Mouse (Mus musculus) kidney, adult 2 months (tissue): ENCODE measurements around the gene Mecom. TPM values are rescaled to one million over a fixed set of nuclear protein-coding genes. Genes with fewer than 3 reads are reported as not detected.

Source experiments
- DNase-seq: peaks from one replicate; pipeline ENCODE4 v3.0.0; 2021
- H3K27ac ChIP-seq: fragments of 200-500 bp; 2 replicates; pipeline ENCODE4 v1.5.1; 2012; ENCODE audit warnings: low read depth, low read length, control low read depth, inconsistent platforms; ENCODE audit not compliant: insufficient read depth
- H3K27me3 ChIP-seq: fragments of 200-500 bp; replicated peaks from 2 replicates; pipeline ENCODE4 v1.6.1; 2012; ENCODE audit warnings: mild to moderate bottlenecking, moderate library complexity, low read length, inconsistent platforms; ENCODE audit not compliant: control insufficient read depth, insufficient read depth
- H3K36me3 ChIP-seq: fragments of 200-500 bp; 2 replicates; pipeline ENCODE4 v1.6.1; 2012; ENCODE audit warnings: mild to moderate bottlenecking, moderate library complexity, low read length, inconsistent platforms; ENCODE audit not compliant: control insufficient read depth, insufficient read depth
- H3K4me1 ChIP-seq: fragments of 200-500 bp; 2 replicates; pipeline ENCODE4 v1.6.1; 2011; ENCODE audit warnings: low read length; ENCODE audit not compliant: control insufficient read depth, insufficient read depth
- H3K4me3 ChIP-seq: fragments of 200-500 bp; 2 replicates; pipeline ENCODE4 v1.5.1; 2011; ENCODE audit warnings: mild to moderate bottlenecking, low read depth, low read length, control low read depth; ENCODE audit not compliant: insufficient read depth
- CTCF ChIP-seq: fragments of 200-500 bp; conservative IDR thresholded peaks from 2 replicates; pipeline ENCODE4 v1.5.1; 2011; ENCODE audit warnings: low read depth, mild to moderate bottlenecking, control low read depth, low read length, moderate library complexity, mixed read lengths; ENCODE audit not compliant: insufficient read depth, insufficient read length
- POLR2A ChIP-seq: fragments of 200-500 bp; IDR thresholded peaks from one replicate; pipeline ENCODE4 v1.6.1; 2011; ENCODE audit warnings: low read depth, low read length, control low read depth
- WGBS: fragments of 180-500 bp; shearing (Covaris S2); methylation state at CpG from one replicate; pipeline ENCODE4 v1.1.7; 2018; 5-methylcytosine and 5-hydroxymethylcytosine counted together
- polyA plus RNA-seq: library from polyadenylated mRNA; depleted of rRNA; stranded (reverse); fragments of >200 nt; gene quantifications from 2 replicates; pipeline ENCODE4 v1.2.3, GENCODE M21; 2012

The Mecom gene
- polyA plus RNA-seq, 1 experiment = 12.9 TPM

DNA sequence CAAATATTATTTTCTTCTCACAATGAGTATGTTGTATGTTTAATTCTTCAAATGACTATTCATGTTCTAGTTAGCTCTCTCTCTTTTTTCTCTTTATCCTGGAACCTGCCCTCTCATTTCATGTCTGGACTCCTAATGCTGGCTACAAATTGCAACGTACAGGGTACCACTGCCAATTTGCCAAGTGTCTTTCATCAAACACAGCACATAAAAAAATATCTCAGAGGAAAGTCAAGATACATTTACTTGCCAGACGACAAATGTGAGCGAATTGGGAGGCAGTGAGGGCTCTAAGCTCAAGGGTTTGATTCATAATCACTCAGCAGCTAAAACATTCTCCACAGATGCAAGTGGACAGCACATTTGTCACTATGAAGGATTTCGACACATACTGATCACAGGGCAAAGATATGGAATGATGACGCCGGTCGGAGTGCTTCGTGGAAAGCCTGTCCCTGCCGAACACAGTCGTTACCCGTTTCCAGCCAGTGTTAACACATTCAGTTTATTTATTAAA is 579.3 kb downstream of the Mecom start:
- Histone ChIP-seq H3K4me1 (no peaks in the 10 kb centered on the region), H3K27me3 (no peaks in the 10 kb centered on the region), H3K27ac (no peak overlapping the region), H3K36me3 (peaks cover 2% of the 10 kb centered on the region; the same call in 1 of the 2 replicates), H3K4me3 (no peak overlapping the region)
- no peak for DNase-seq
- 80% methylated on average over 11 of the region's 11 CpGs for WGBS
- TF ChIP-seq CTCF (no peak), POLR2A (no peak)

DNA sequence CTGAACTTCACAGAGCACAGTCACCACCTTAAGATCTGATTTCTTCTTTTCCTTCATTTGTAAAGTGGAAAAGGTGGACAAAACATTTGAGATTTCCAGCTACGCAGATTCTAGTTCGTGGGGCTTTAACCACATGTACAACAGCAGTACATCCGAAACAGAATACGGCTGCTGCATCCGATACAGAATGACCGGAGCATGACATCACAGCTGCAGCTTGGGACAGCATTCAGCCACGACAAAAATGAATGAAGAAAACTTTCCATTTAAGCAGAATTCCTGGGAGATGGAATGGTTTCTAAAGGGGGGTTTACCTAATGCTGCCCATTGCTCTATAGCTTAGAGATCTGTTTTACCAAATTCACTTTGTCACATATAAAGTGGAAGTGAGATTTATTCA is 583.9 kb downstream of the Mecom start:
- peaks cover 2% of the 10 kb centered on the region; the same call in 1 of the 2 replicates for H3K36me3 ChIP-seq
- H3K4me3 ChIP-seq = no peak overlapping the region
- no peaks in the 10 kb centered on the region for H3K27me3 ChIP-seq
- WGBS = 71% methylated on average over 7 of the region's 7 CpGs
- DNase-seq = no peak
- H3K27ac ChIP-seq = no peak overlapping the region
- no peaks in the 10 kb centered on the region for H3K4me1 ChIP-seq
- TF ChIP-seq CTCF = no peak
- TF ChIP-seq POLR2A = no peak

DNA sequence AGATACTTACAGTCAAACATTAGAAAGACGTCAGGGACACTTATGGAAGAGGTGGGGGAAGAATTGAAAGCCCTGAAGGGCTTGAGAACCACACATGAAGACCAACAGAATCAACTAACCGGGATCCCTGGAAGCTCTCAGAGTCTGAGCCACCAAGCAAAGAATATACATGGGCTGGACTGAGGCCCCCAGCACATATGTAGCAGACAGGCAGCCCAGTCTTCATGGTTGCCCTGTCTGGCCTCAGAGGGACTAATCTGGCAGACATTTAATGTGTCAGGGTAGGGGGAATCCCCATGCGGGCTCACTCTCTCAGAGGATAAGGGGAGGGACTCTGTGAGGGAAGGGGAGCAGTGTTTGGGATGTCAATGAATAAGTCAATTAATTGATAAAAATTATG is 584.4 kb downstream of the Mecom start:
- Histone ChIP-seq H3K36me3 (peaks cover 2% of the 10 kb centered on the region; the same call in 1 of the 2 replicates), H3K27me3 (no peaks in the 10 kb centered on the region), H3K4me1 (no peaks in the 10 kb centered on the region), H3K27ac (no peak overlapping the region), H3K4me3 (no peak overlapping the region)
- 88% methylated on average over 3 of the region's 3 CpGs for WGBS
- DNase-seq = no peak
- no peak for TF ChIP-seq POLR2A
- no peak for TF ChIP-seq CTCF

DNA sequence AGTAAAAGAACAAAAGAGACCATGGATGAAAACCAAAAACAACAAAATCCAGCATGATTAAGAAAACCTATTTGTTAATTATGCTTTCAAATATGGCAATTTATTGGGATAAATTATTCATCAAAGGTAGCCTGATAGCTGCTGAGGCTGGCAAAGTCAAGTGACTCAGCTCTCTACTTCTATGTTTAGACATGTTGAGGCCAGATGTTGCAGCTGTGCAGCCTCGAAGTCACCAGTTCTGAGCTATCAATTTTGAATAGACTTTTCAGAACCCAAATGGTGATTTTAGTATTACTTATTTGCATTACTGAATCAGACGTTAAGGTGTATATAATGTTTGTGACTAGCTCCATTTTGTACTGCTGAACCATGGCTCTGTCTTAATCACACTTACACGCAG is 588.8 kb downstream of the Mecom start:
- WGBS = 76% methylated on average over 3 of the region's 3 CpGs
- no peak overlapping the region for H3K4me3 ChIP-seq
- no peaks in the 10 kb centered on the region for H3K4me1 ChIP-seq
- no peak overlapping the region for H3K27ac ChIP-seq
- H3K27me3 ChIP-seq = no peaks in the 10 kb centered on the region
- TF ChIP-seq POLR2A = no peak
- no peak for TF ChIP-seq CTCF
- no peak for DNase-seq
- H3K36me3 ChIP-seq = no peaks in the 10 kb centered on the region

DNA sequence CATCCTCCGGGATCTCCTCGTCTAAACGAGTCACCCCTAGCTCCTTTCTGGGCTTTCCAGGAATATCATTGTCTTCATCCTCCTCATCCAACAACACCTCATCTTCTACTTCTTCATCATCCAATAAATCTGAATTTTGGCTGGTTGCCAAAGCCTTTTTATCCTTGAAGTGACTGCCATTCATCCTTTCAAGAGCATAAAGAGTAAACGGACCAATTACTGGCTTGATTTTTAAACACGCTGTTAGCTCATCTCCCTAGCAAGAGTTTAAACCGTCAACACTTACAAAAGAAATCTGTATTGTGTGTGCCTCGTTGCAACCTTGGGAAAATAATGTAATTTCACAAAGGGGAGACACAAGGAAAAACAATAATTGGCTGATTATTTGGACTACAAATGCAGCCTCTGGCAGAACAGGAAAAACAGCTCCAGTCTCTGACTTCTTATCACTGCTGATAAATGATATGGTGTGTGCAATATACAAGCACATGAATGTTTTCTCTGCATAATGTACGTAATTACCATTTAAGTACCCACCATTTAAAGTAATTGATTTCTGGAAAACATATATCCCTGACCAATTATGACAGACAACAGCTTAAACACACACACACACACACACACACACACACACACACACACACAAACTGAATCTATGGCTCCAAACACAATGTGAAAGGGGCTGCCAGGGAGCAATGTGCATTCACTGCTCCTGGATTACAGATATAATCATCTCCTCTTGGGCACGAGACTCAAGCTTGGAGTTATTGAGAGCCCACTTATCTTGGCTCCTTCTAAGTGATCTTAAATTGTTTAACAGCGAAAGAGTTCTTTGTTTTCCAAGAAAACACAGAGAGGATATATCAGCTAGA is 590.2 kb downstream of the Mecom start:
- H3K4me1 ChIP-seq = no peaks in the 10 kb centered on the region
- H3K27me3 ChIP-seq = no peaks in the 10 kb centered on the region
- WGBS = 82% methylated on average over 10 of the region's 10 CpGs
- no peak for DNase-seq
- TF ChIP-seq CTCF (no peak), POLR2A (no peak)
- no peaks in the 10 kb centered on the region for H3K36me3 ChIP-seq
- H3K4me3 ChIP-seq = no peak overlapping the region
- no peak overlapping the region for H3K27ac ChIP-seq

DNA sequence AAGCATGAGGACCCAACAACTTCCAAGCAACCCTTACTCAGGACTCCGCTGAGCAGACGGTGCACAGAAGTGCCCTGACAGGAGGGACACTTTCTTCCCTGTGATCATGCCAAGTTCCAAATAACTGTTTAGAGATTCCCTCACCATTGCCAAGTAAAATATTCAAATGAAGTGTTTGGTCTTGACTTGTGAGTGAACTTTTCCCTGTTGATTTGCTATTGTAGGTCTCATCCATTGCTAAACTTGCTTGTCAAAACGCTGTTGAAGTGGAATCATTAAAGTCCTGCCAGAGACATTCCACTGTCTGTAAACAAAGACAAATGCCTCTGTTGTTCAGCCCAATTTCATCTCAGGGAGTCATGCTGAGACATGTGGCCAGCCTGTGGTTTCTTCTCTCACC is 594.5 kb downstream of the Mecom start:
- H3K4me3 ChIP-seq = no peak overlapping the region
- H3K27ac ChIP-seq = no peak overlapping the region
- H3K27me3 ChIP-seq = no peaks in the 10 kb centered on the region
- TF ChIP-seq CTCF (no peak), POLR2A (no peak)
- H3K4me1 ChIP-seq = no peaks in the 10 kb centered on the region
- DNase-seq = peak; percentile 9
- H3K36me3 ChIP-seq = no peaks in the 10 kb centered on the region
- WGBS = 60% methylated on average over 3 of the region's 3 CpGs

DNA sequence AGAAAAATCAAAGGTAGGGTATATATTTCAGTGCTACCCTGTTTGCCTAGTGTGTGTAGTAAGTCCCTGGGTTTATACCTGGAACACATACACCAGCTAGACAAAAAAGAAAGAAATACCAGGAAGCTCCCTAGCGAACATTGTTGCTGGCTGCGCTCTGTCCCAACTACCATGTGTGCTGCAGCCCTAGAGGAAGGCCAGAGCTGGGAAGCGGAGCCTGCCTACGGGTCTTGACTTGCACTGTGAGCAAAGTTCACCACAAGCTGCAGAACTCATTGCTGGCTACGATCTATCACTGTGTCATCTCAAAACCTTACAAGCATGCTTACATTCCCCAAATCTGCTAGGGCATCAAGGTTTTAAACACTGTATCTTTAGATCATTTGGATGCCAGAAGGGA is 597.0 kb downstream of the Mecom start:
- 63% methylated on average over 5 of the region's 5 CpGs for WGBS

More for the DNA sequence above, 597.0 kb downstream of the Mecom start:
- H3K27ac ChIP-seq = no peak overlapping the region
- H3K4me1 ChIP-seq = no peaks in the 10 kb centered on the region
- DNase-seq = peak; percentile 8
- TF ChIP-seq CTCF (no peak), POLR2A (no peak)
- no peak overlapping the region for H3K4me3 ChIP-seq
- H3K36me3 ChIP-seq = no peaks in the 10 kb centered on the region
- no peaks in the 10 kb centered on the region for H3K27me3 ChIP-seq
